Mouse (Mus musculus) MEL (cell line): ENCODE results near the gene Mylk.

Experiments used
- CHD2 ChIP-seq: IDR thresholded peaks from 2 replicates; pipeline ENCODE4 v1.6.1; 2011; ENCODE audit warnings: low read length, improper control_type of control experiment
- CTCF ChIP-seq, 3 experiments: IDR thresholded peaks in 2 of 3; conservative IDR thresholded peaks in 1 of 3; 2 replicates each; pipeline ENCODE4 v1.5.1; 2011 to 2012; ENCODE audit warnings: low read length in 3 of 3, low read depth in 2 of 3, mild to moderate bottlenecking in 2 of 3, improper control_type of control experiment in 1 of 3, inconsistent platforms in 1 of 3, mixed read lengths in 1 of 3, moderate library complexity in 1 of 3; ENCODE audit not compliant: control insufficient read depth in 1 of 3, insufficient read depth in 1 of 3, poor library complexity in 1 of 3, severe bottlenecking in 1 of 3
- E2F4 ChIP-seq: IDR thresholded peaks from 2 replicates; pipeline ENCODE4 v1.6.1; 2011; ENCODE audit warnings: low read depth, low read length, improper control_type of control experiment, borderline replicate concordance
- EP300 ChIP-seq, 2 experiments: IDR thresholded peaks; 2 replicates each; pipeline ENCODE4 v1.6.1; 2011; ENCODE audit warnings: improper control_type of control experiment in 2 of 2, low read length in 2 of 2, low read depth in 1 of 2, mild to moderate bottlenecking in 1 of 2
- GABPA ChIP-seq: IDR thresholded peaks from 2 replicates; pipeline ENCODE4 v1.6.1; 2012; ENCODE audit warnings: low read depth, mild to moderate bottlenecking, inconsistent platforms, low read length, improper control_type of control experiment, moderate library complexity
- HCFC1 ChIP-seq: IDR thresholded peaks from 2 replicates; pipeline ENCODE4 v1.6.1; 2012; ENCODE audit warnings: low read depth, mild to moderate bottlenecking, inconsistent platforms, low read length, improper control_type of control experiment, moderate library complexity
- MEF2A ChIP-seq: IDR thresholded peaks from 2 replicates; pipeline ENCODE4 v1.6.1; 2014; ENCODE audit warnings: low read depth, mild to moderate bottlenecking, inconsistent platforms, low read length, improper control_type of control experiment; ENCODE audit not compliant: poor library complexity, insufficient replicate concordance, severe bottlenecking; ENCODE audit errors: extremely low read depth
- MXI1 ChIP-seq: IDR thresholded peaks from 2 replicates; pipeline ENCODE4 v1.6.1; 2011; ENCODE audit warnings: mild to moderate bottlenecking, low read depth, low read length, improper control_type of control experiment
- MYB ChIP-seq: IDR thresholded peaks from 2 replicates; pipeline ENCODE4 v1.6.1; 2011; ENCODE audit warnings: mild to moderate bottlenecking, low read depth, low read length, improper control_type of control experiment
- MYC ChIP-seq: IDR thresholded peaks from 2 replicates; pipeline ENCODE4 v1.6.1; 2011; ENCODE audit warnings: low read depth, mild to moderate bottlenecking, low read length, improper control_type of control experiment, moderate library complexity
- NRF1 ChIP-seq: IDR thresholded peaks from 2 replicates; pipeline ENCODE4 v1.6.1; 2014; ENCODE audit warnings: low read depth, mild to moderate bottlenecking, inconsistent platforms, low read length, improper control_type of control experiment, moderate library complexity; ENCODE audit not compliant: poor library complexity, insufficient read depth, severe bottlenecking
- POLR2A ChIP-seq, 2 experiments: IDR thresholded peaks; 2 replicates each; pipeline ENCODE4 v1.6.1; 2011 to 2012; ENCODE audit warnings: low read length in 2 of 2, mild to moderate bottlenecking in 2 of 2, control low read depth in 1 of 2, improper control_type of control experiment in 1 of 2, low read depth in 1 of 2, moderate library complexity in 1 of 2; ENCODE audit not compliant: control insufficient read depth in 1 of 2, insufficient read depth in 1 of 2, poor library complexity in 1 of 2
- POLR2AphosphoS2 ChIP-seq: IDR thresholded peaks from 2 replicates; pipeline ENCODE4 v1.6.1; 2011; ENCODE audit warnings: low read length, improper control_type of control experiment

DNA sequence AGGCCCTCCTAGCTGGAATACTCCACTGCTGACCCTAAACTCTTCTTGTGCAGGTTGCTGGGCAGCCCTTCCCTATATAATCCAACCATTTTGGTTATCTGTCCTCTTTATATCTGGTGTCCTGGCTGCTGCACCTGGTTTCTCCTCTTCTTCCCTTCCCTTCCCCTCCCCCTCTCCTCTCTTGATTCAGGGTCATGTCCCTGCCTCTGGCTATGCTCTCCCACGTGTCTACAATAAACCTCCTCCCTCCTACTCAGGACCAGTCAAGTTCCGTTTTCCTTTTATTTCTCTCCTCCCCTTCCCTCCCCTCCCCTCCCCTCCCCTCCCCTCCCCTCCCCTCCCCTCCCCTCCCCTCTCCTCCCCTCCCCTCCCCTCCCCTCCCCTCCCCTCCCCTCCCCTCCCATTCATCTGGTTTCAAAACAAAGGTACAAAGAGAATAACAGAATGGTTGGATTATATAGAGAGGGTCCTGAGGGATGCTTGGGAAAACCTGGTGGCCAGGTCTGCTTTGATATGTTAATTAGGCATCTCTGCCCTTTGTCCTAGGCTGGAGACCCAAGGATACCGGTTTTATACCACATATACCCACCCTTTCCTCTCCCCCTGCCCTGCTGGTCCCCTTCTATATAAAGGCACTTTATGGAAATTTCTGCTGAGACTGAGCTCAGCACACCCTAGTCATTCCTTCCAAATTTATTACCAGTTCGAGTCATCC is 293.5 kb downstream of the Mylk start:
- TF ChIP-seq MEF2A (no peak), EP300 (IDR thresholded peaks at IDR 0.05; ENCODE audit: low read depth in 1 of 2, low read length in 2 of 2) (no peak), GABPA (no peak), CTCF (IDR thresholded peaks at IDR 0.05 in 2 of 3, conservative IDR thresholded peaks at IDR 0.05 in 1 of 3; ENCODE audit: control insufficient read depth in 1 of 3, insufficient read depth in 1 of 3, low read depth in 2 of 3, low read length in 3 of 3, poor library complexity in 1 of 3, severe bottlenecking in 1 of 3) (no peak), POLR2A (IDR thresholded peaks at IDR 0.05; ENCODE audit: control insufficient read depth in 1 of 2, insufficient read depth in 1 of 2, low read depth in 1 of 2, low read length in 2 of 2, poor library complexity in 1 of 2) (no peak), POLR2AphosphoS2 (no peak), E2F4 (no peak), MYB (no peak), CHD2 (no peak), MXI1 (no peak), NRF1 (no peak), HCFC1 (no peak), MYC (no peak)
